Mouse (Mus musculus): Measurements from ENCODE around the gene Capza2.

The Capza2 gene

DNA sequence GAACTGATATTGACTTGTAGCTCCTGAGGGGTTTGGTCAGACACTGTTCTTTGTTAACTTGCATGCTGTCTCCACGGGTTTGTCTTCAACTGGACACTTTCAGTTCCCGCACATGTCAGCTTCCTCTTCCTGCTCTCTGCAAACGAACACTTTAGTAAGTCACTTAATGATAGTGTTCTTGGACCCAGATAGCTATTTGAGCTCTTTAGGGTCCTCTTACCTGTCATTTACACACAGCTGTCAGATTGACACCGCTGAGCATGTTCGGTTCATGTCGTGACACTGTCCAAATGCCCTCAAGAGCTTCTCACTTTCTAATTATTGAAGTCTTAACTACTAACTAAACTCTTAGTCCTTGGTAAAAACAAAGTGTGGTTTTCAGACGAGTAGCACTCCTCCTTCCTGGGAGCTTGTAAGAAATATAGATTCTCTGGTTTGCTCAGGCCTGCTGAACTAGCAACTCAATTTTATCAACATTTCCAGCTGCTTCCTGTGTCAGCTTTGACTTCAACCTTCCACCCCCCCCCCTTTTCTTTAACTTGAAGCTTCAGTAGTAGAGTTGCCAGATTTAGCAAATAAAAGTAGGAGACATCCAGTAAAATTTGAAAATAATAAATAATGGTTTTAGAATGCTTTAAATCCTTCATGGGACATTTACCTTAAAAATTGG, at the start of gene Capza2:
TSS of gene Capza2 (plus strand) at position 620 of the 670 bp plus-strand sequence.
- DNase-seq, result no peak

DNA sequence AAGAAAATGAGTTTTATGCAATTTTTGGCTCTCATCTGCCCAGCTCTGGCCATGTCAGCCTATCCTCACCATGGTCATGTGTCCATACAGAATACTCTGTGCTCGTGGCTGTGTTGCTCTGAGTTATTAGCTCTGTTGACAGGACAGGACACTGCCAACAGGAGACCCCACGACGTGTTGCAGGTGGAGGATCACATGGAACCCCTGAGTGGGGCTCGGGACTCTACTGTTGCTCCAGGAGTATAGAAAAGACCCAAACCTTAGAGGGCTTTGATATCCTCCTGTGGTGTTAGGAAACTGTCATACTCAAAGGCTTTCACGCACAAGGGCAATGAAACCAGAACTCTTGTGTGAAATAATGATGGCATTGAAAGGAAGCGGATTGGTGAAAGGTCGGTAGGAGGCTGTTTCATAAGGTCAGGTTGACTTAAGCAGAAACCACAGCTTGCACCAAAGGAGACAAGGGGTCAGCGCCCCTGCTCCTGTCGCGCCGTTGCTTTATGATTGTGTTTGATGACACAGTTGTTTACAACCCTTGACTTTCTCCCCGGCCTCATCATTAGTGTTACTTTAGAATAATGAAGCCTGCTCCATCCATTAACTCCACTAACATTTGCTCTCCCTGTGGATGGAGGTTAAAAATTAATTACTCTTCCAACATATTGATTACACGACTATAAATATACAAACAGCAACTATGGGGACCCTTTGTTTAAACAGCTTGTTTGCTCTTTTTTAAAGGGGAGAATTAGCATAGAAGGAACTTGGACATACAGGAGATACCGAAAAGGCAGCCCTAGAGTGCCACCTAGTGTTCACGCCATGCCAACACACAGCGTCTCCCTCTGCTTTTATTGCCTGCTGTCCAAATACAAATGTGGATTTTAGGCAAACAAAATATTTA, 46.7 kb upstream of the Capza2 start:
- DNase-seq, result peak; percentile 57 to 79

DNA sequence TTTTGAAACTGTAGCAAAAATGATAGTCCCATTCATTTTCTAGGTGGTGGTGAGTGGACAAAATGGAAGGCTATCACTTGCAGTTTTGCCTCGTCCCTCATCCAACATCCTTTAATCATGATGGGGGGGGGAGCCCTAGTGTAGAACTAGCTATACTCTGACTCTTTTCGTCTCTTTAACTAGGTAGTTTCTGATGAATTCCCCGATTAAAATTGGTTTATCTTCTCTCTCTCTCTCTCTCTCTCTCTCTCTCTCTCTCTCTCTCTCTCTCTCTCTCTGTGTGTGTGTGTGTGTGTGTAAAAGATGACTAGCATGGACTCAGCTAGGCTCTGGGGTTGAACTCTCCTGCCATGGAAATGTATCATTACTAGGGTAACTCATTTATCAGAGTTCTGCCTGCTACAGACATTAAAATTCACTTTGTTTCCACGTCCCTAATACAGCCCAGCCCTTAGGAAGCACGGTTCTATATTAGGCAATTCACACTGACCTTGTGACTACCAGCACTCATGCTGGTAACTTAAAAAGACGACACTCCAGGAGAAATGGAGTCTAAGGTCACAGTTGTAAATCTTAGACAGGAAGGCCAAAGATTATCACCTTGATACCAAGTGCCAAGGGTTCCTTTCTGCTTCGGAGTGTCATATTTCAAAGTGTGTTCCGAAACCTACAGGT, 45.9 kb upstream of the Capza2 start:
- DNase-seq, result no peak

DNA sequence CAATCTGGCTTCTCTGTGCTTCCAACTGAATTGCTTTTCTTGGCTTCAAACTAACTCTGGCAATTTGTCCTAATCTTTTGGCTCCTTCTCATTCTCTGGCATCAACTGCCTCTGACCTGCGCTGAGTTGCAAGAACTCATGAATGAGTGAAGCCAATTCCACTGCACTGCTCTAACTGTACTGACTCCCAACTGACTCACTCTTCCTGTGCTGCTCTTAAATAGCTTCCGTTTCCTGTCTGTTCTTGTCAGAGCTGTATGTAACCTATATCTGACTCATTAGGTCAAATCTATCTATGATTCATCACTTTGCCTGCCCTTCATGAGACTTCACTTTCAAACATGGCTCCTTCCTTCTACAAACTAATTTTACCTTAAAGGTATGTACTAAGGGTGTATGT, 42.1 kb upstream of the Capza2 start:
- no peak for DNase-seq

GRCm38 (mm10) chr6:17595712-17596462, 40.1 kb upstream of the Capza2 start:
- DNase-seq, result peak in 1 of 2 experiments; percentile 25

DNA sequence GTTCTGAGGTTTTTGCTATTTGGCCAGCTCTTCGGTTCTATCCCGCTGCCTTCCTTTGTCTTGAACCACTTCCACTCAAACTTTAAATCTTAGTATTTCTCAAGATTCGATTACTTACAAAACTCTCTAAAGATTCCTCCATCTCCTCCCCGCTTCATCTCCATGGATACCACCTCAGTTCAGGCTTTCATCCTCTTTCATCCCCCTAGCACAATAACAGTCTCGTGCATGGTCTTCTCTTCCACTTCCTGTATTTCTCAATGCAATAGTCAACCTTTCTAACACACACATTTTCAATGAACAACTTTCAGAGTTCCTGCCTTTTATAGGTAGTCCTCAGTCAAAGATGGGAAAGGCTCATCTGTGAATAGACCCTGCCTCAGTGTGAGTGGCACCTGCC, 36.7 kb upstream of the Capza2 start:
- DNase-seq, result no peak

DNA sequence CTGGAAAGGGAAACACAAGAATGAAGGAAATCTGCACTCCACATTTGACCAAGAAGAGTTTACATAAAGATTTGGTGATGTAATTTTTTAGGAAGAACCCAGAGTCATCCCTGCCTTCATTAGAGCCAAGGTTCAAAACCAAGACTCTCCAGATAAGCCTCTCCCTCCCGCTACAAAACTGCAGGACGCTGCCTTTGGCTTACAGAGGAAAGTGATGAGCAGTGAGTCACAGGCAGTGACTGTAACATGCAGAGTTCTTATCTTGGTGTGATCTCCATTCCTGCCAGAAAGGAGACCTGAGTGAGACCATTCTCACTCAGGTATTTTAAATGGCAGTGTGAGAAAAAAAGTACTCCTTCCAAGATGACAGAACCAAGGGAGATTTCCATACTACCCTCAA, 34.5 kb upstream of the Capza2 start:
- no peak for DNase-seq

DNA sequence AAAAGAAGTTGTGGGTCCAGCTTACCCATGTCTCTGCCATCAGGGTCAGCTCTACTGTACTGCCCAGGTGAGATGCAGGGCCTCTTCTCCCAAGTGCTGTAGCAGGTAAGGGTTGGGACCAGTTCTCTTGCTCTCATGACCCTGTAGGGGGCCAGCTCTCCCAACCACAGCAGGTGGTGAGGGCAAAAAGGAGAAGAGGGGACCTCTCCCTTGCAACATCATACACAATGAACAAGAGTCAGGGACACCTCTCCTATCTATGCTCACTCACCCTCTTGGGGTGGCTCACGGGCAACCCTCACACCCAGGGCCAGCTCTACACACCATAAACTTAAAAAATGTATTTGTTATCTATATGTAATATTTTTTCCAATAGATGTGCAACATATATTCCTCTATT, 29.1 kb upstream of the Capza2 start:
- DNase-seq, result no peak

DNA sequence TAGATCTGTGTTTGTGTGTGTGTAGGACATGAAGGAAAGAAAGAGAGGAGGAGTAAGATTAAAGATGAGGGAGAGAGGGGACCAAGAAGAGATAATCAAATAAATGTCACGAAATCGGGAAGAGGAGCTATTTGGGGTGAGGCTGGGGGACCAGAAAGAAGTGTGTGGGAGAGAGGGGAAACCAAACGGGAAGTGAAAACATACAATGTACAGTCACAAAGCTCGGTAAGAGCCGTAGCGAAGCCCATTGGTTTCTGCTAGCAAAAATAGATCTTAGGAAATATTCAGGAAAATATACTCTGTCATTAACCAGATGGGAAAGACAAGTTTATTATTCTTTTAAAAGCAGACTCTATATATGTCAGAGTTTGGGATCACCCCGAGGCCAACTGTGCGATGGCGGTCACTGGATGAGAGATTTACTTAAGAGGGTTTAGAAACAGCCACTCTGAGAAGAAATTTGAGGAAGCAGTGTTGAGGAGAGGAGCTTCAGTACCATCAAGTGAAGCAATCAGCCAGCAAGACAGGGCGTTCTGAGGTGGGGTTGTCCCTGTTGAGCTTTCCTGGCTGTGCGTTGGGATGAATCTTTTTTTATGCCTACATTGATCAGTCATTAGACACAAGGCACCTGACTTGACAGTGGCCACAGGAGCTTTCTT, 24.6 kb upstream of the Capza2 start:
- DNase-seq, result no peak

DNA sequence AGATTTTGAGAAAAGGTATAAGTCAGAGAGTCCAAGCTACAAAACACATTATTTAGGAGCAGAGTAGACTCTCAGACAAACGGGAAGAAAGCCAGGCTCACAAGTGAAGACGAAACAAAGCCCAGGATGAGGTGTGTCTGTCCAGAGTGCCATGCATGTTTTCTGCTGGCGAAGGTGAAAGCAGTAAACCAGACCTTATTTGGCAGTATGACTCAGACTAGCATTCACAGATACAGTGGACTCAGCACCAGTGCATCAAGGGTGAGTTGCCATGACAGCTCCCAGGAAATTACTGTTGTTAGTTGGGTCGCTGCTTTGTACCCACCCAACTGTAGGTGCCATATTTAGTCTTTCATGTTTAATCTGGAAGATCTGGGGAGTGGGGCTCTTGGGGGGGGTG, 23.4 kb upstream of the Capza2 start:
- DNase-seq, result no peak

DNA sequence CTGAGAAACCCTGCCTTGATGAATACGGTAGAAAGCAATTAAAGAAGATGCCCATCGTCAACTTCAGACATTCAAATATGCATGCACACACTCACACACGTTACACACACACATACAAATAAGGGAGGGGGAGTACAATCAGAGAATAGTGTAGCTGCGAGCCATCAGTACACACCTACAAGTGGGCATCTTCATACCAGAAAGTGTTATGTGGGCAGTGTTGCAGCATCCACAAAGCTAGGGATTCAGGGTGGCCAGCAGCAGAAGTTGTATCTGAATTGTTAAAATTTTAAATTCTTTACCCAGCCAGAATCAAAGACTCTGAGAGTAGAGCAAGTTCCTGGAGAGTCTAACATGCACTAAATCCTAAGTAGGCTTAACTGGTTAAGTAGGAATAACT, 15.2 kb upstream of the Capza2 start:
- no peak for DNase-seq

DNA sequence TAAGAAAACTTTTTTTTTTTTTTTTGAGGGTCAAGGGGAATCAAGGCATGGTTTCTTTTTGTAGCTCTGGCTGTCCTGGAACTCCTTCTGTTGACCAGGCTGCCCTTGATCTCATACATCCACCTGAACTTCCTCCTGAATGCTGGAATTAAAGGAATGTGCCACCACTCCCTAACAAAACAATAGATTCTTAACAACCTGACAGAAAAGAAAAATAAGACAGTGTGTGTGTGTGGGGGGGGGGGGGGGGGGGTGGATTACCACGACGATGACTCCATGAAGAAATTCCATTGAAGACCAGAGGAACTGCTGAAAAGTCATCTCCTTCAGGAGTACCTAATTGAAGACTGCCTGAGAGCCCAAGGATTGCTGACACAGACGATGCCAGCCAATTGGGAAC, 14.6 kb upstream of the Capza2 start:
- DNase-seq, result no peak

- DNase-seq, result no peak
Observed at GRCm38 (mm10) chr6:17628701-17629455, 7.2 kb upstream of the Capza2 start.

GRCm38 (mm10) chr6:17629756-17630155, 6.3 kb upstream of the Capza2 start:
- no peak for DNase-seq

- DNase-seq, result no peak
Observed at GRCm38 (mm10) chr6:17631611-17632010, 4.4 kb upstream of the Capza2 start.

- DNase-seq, result no peak
Observed at GRCm38 (mm10) chr6:17633819-17634218, 2.2 kb upstream of the Capza2 start.

- DNase-seq, result no peak
Observed at GRCm38 (mm10) chr6:17634992-17635391, 1.0 kb upstream of the Capza2 start.

DNA sequence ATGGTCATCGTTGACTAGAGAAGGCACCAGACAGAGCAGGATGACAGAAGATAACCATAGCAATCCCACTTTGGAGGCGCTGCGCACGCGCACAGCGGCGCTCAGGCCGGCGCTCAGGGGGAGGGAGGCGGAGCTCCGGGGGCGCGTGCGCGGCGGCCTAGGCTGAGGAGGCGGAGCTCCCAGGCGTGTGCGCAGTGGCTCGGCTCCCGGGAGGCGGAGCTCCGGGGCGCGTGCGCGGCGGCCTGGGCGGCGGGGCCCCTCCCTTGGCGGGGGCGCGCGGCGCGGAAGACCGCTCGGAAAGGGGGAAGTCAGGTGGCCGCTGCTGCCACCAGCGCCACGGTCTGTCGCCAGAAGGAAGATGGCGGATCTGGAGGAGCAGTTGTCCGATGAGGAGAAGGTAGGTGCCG, 733 bp downstream of the Capza2 start:
- peak; percentile 92 for DNase-seq

GRCm38 (mm10) chr6:17637205-17638203, 1.5 kb downstream of the Capza2 start:
- peak; percentile 9 to 28 for DNase-seq

GRCm38 (mm10) chr6:17640031-17640430, 4.0 kb downstream of the Capza2 start:
- DNase-seq, result no peak

Data from kidney, adult 8-10 months (tissue).